Mouse (Mus musculus): Measurements from ENCODE around the gene Fxyd5. TPM values are rescaled to one million over a fixed set of nuclear protein-coding genes. Genes with fewer than 3 reads are reported as not detected.

The Fxyd5 gene
- polyA plus RNA-seq, 2 experiments = 10.1 to 20.4 TPM

DNA sequence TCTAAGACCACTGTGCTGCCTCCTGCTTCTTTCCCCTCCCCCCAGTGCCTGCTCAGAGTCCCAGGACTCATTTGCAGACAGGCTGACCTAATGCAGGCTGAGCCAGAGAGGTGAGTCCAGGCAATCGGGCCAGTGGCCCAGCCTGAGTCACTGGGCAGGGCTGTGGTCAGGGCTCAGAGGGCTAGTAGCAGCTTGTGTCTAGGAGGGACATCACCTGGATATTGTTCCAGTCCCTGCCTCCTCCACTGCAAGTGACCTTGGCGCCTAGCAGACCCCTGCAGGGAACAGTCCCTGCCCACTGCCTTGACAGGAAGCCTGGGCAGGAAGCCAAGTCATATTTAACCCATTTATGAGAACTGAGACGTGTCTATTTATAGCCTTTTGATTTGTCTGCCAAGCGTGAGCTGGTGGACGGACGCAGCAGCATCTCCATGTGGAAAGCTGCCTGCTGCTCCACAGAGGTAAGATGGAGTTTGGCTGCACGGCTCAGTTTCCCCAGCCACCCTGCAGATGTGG, 41.7 kb downstream of the Fxyd5 start:
- ATAC-seq (ENCODE audit: insufficient read depth) = no peak

DNA sequence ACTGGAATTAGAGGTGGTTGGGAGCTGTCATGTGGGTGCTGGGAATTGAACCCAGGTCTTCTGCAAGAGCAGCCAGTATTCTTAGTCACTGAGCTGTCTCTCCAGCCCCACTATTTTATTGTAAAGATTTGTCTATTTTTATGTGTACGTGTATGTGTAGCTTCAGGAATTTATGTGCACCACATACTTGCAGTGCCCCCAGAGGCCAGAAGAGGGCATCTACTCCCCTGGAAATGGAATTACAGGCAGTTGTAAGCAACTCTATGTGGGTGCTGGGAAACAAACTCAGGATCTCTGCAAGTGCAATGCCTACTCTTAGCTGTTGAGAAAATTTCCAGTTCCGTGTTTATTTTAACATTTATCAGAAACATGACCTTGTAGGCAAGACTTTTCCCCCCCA, 45.8 kb downstream of the Fxyd5 start:
- TF ChIP-seq CTCF (IDR thresholded peaks at IDR 0.05; ENCODE audit: low read depth) (peak; percentile 36; the same call in 1 of the 2 replicates), EP300 (IDR thresholded peaks at IDR 0.05; ENCODE audit: low read depth) (no peak)
- H3K27ac ChIP-seq = no peak overlapping the region
- no peaks in the 10 kb centered on the region; a peak in 1 of 4 replicates for H3K4me1 ChIP-seq (replicated peaks; ENCODE audit: control insufficient read depth in 2 of 2, insufficient read depth in 2 of 2, low read length in 1 of 2)
- DNase-seq (ENCODE audit: low read depth in 3 of 3, low spot score in 3 of 3) (no peak), ATAC-seq (ENCODE audit: insufficient read depth) (no peak)
- 74% methylated on average over 2 of the region's 2 CpGs for WGBS (ENCODE audit: insufficient replicate concordance)
- no peak overlapping the region for H3K4me3 ChIP-seq (ENCODE audit: insufficient read depth in 1 of 2, low read depth in 2 of 2, low read length in 2 of 2)
- no peak overlapping the region for H3K4me2 ChIP-seq (ENCODE audit: low read depth)
- no peak overlapping the region for H3K9ac ChIP-seq (replicated peaks)
- H3K36me3 ChIP-seq (replicated peaks; ENCODE audit: control insufficient read depth, insufficient read depth, low read depth) = no peaks in the 10 kb centered on the region
- H3K27me3 ChIP-seq (ENCODE audit: control insufficient read depth, insufficient read depth, low read length) = no peaks in the 10 kb centered on the region
- no peaks in the 10 kb centered on the region; the same call in 1 of the 2 replicates for H3K9me3 ChIP-seq (ENCODE audit: control insufficient read depth, low read length)

More for the DNA sequence above, 41.7 kb downstream of the Fxyd5 start:
- H3K9ac ChIP-seq (replicated peaks) = no peak overlapping the region
- H3K36me3 ChIP-seq (replicated peaks; ENCODE audit: control insufficient read depth, insufficient read depth, low read depth) = no peaks in the 10 kb centered on the region
- DNase-seq (ENCODE audit: low read depth in 3 of 3, low spot score in 3 of 3) = no peak
- peaks cover 0 to 6% of the 10 kb centered on the region in 2 experiments; a peak in 2 of 4 replicates for H3K4me1 ChIP-seq (replicated peaks; ENCODE audit: control insufficient read depth in 2 of 2, insufficient read depth in 2 of 2, low read length in 1 of 2)
- no peak overlapping the region for H3K4me2 ChIP-seq (ENCODE audit: low read depth)
- no peak overlapping the region for H3K27ac ChIP-seq
- 3% methylated on average over 7 of the region's 7 CpGs for WGBS (ENCODE audit: insufficient replicate concordance)
- no peak for TF ChIP-seq CTCF (IDR thresholded peaks at IDR 0.05; ENCODE audit: low read depth)
- no peaks in the 10 kb centered on the region; the same call in 1 of the 2 replicates for H3K9me3 ChIP-seq (ENCODE audit: control insufficient read depth, low read length)
- H3K4me3 ChIP-seq (ENCODE audit: insufficient read depth in 1 of 2, low read depth in 2 of 2, low read length in 2 of 2) = no peak overlapping the region
- no peaks in the 10 kb centered on the region for H3K27me3 ChIP-seq (ENCODE audit: control insufficient read depth, insufficient read depth, low read length)

DNA sequence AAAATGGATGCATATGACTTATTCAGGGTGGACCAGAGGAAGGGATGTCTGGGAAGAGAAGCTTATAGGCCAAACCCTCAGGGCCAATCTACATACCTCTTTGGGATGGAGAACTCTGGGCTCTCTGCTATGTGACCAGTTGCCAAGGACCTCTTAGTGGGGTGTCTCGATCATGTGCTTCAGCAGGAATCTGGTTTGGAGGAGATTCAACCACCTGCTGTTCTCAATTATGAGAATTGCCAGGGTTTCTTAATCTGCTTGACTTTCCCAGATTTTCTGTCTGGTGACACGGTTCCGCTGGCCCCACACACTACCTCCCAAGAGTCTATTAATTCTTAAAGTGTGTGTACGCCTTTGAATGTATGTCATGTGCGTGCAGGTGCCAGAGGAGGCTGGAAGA, 48.3 kb downstream of the Fxyd5 start:
- no peak for DNase-seq (ENCODE audit: low read depth in 3 of 3, low spot score in 3 of 3)
- ATAC-seq (ENCODE audit: insufficient read depth) = no peak
- H3K9ac ChIP-seq (replicated peaks) = no peak overlapping the region
- TF ChIP-seq EP300 (IDR thresholded peaks at IDR 0.05; ENCODE audit: low read depth) (no peak), CTCF (IDR thresholded peaks at IDR 0.05; ENCODE audit: low read depth) (no peak)
- no peaks in the 10 kb centered on the region for H3K27me3 ChIP-seq (ENCODE audit: control insufficient read depth, insufficient read depth, low read length)
- H3K27ac ChIP-seq = no peak overlapping the region
- 80% methylated on average over 5 of the region's 5 CpGs for WGBS (ENCODE audit: insufficient replicate concordance)
- no peaks in the 10 kb centered on the region for H3K4me1 ChIP-seq (replicated peaks; ENCODE audit: control insufficient read depth in 2 of 2, insufficient read depth in 2 of 2, low read length in 1 of 2)
- no peak overlapping the region for H3K4me2 ChIP-seq (ENCODE audit: low read depth)
- H3K4me3 ChIP-seq (ENCODE audit: insufficient read depth in 1 of 2, low read depth in 2 of 2, low read length in 2 of 2) = no peak overlapping the region
- no peaks in the 10 kb centered on the region; the same call in 1 of the 2 replicates for H3K9me3 ChIP-seq (ENCODE audit: control insufficient read depth, low read length)
- H3K36me3 ChIP-seq (replicated peaks; ENCODE audit: control insufficient read depth, insufficient read depth, low read depth) = no peaks in the 10 kb centered on the region

DNA sequence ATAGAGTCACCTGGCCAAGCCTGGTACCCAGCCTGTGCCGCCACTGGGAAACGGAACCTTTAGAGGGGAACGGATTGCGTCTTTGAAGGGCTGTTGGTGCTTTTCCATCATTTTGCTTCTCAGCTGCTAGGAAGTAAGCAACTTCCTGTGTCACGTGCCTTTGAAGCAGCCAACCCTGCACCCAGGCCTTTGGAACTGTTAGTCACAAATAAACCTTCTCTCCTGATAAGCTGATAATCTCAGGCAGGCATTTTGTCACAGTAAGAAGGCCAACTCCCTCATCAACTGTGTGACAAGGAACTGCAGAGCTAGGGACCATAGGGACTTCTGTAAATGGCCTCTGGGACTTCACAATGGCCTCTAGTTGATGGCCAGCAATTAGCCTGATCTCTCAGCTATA, 50.1 kb downstream of the Fxyd5 start:
- Histone ChIP-seq H3K27ac (no peak overlapping the region), H3K4me3 (ENCODE audit: insufficient read depth in 1 of 2, low read depth in 2 of 2, low read length in 2 of 2) (no peak overlapping the region), H3K4me1 (replicated peaks; ENCODE audit: control insufficient read depth in 2 of 2, insufficient read depth in 2 of 2, low read length in 1 of 2) (no peaks in the 10 kb centered on the region; a peak in 1 of 4 replicates), H3K9me3 (ENCODE audit: control insufficient read depth, low read length) (no peaks in the 10 kb centered on the region; the same call in 1 of the 2 replicates), H3K27me3 (ENCODE audit: control insufficient read depth, insufficient read depth, low read length) (no peaks in the 10 kb centered on the region), H3K36me3 (replicated peaks; ENCODE audit: control insufficient read depth, insufficient read depth, low read depth) (no peaks in the 10 kb centered on the region), H3K4me2 (ENCODE audit: low read depth) (no peak overlapping the region), H3K9ac (replicated peaks) (no peak overlapping the region)
- WGBS (ENCODE audit: insufficient replicate concordance) = 52% methylated on average over 5 of the region's 5 CpGs
- ATAC-seq (ENCODE audit: insufficient read depth) (no peak), DNase-seq (ENCODE audit: low read depth in 3 of 3, low spot score in 3 of 3) (no peak)
- no peak for TF ChIP-seq EP300 (IDR thresholded peaks at IDR 0.05; ENCODE audit: low read depth)

DNA sequence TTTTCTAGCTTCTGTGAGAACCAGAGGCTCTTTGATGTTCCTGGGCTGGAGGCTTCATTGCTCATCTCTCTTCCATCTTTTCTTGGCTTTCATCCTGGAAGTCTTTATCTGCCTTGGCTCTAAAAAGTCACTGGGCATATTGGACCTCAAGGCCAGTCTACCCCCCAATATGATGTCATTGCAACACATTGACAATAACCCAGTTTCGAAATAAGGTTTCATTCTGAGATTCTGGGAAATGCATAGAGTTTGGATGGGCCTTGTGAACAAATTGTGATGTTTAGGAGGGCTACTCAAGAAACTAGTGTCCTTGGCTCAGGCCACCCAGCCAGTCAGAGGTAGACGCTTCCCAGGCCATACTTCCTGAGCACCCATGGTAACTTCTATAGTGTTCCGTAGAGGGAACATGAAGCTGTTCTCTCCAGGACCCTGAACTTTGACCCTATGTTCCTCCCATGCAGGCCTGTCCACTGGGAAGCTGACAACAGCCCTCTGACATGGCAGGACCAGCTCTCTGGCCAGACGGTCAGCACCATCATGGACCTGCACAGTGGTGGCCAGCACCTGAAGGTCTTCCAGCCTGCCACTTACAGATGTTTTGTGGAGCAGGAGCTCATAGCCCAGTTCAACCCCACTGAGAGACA, 53.6 kb downstream of the Fxyd5 start:
- Histone ChIP-seq H3K36me3 (replicated peaks; ENCODE audit: control insufficient read depth, insufficient read depth, low read depth) (no peaks in the 10 kb centered on the region), H3K27me3 (ENCODE audit: control insufficient read depth, insufficient read depth, low read length) (no peaks in the 10 kb centered on the region), H3K4me1 (replicated peaks; ENCODE audit: control insufficient read depth in 2 of 2, insufficient read depth in 2 of 2, low read length in 1 of 2) (no peaks in the 10 kb centered on the region; a peak in 1 of 4 replicates), H3K27ac (no peak overlapping the region), H3K4me2 (ENCODE audit: low read depth) (no peak overlapping the region), H3K4me3 (ENCODE audit: insufficient read depth in 1 of 2, low read depth in 2 of 2, low read length in 2 of 2) (no peak overlapping the region), H3K9ac (replicated peaks) (no peak overlapping the region), H3K9me3 (ENCODE audit: control insufficient read depth, low read length) (no peaks in the 10 kb centered on the region)
- 61% methylated on average over 4 of the region's 4 CpGs for WGBS (ENCODE audit: insufficient replicate concordance)
- no peak for ATAC-seq (ENCODE audit: insufficient read depth)
- TF ChIP-seq CTCF (IDR thresholded peaks at IDR 0.05; ENCODE audit: low read depth) (no peak), EP300 (IDR thresholded peaks at IDR 0.05; ENCODE audit: low read depth) (no peak)
- no peak for DNase-seq (ENCODE audit: low read depth in 3 of 3, low spot score in 3 of 3)
